Mouse (Mus musculus) naive thymus-derived CD4-positive, alpha-beta T cell, adult 2 months (primary cell): ENCODE measurements around the gene Tmprss6.

Experiments
- DNase-seq: peaks from one replicate; pipeline ENCODE4 v3.0.0-alpha.2; 2011; ENCODE audit warnings: low read depth

The Tmprss6 gene

DNA sequence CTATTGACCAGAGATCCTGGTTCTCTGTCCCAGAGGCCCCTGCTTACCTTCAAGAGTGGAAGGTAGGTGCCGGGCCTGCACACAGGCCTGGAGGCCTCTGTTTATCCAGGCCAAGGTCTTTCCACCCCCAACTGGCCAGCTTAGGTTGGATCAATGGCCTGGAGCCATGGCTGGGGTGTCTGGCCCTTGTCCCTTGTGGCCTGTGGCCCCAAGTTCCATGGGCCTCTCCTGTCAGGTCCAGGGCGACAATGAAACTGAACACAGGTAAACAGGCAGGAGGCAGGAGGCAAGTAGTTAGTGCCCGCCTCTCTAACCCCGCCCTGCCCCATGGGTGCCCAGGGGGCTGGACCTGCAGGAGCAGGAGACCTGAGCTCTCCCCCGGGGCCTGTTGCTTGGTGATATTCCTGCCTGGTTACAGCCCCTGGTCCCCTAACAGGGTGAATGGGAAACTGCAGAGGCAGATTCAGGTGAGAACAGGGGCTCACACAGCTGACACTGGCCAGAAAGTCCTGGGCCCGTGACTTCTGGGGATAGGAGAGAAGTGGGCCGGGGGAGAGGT lies at the start of gene Tmprss6:
Gene Tmprss6 (minus strand): TSS at position 256 of the 559 bp plus-strand sequence.
- no peak for DNase-seq

DNA sequence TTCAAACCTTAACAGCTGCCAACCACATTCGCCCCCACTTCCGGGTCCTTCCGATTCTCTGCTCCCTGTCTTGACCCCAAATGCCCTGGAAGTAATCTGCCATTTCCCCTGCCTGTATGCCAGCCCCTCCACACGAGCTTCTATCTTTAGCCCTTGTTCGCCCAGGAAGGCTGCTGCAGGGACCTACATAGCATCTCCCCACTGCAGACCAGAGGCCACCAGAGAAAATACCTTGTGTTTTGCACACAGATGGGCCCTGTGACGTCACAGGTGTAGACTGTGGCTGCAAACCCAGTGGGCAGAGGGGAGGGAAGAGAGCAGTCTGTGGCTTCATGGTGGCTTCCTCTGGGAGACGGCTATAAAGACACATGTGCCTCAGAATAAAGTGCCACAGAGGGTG lies 49.8 kb upstream of the Tmprss6 start:
- peak; percentile 41 for DNase-seq

DNA sequence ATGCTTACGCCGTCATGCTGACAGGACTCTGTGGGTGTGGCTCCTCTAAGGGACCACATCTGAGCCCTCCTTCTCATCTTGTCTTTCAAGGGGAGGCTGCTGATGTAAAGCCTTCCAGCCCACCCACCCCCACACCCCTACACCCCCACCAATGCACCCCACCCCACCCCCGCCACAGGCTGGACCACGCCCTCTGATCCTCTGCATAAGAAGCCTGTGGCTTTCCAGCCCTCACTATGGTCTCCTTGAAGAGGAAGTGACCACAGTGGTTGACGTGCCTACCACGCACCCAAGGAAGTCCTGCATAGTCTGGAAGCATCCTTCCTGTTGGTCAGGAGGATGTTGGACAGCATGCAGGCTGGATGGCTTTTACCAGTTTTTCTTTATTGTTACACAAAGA lies 47.3 kb upstream of the Tmprss6 start:
- DNase-seq: no peak

DNA sequence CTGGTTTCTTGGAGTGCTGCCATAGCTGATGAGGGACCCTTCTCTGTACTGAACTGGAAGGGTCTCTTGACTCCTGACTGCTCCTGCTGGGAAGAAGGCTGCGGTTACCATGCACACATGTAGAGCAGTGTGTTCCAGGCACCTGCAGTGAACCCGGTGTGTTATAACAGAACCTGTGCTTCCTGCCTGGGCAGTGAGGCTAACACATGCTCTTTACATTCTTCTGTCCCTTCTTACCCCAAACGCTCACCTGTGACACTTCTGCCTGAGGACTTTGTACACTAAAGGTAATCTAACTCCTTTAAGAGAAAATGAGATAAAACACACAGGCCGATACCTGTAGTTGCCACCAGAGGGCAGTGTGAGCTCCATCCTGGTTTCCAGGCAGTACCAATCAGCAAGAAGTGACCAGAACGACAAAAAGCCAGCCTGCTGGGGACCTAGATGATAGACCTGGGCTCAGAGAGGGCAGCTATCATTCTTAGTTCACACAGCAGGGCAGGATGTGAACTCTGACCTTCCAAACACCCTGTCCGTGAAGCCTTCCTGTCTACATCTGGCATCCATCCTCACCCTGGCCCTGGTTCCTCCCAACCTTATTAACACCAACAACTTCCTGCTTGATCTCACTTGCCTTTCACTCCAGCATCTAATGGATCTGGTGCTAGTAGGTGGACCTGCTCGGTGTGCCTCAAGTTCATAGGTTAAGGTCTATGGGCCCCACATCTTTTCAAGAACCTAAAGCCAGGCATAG lies 46.1 kb upstream of the Tmprss6 start:
- DNase-seq: peak; percentile 88

DNA sequence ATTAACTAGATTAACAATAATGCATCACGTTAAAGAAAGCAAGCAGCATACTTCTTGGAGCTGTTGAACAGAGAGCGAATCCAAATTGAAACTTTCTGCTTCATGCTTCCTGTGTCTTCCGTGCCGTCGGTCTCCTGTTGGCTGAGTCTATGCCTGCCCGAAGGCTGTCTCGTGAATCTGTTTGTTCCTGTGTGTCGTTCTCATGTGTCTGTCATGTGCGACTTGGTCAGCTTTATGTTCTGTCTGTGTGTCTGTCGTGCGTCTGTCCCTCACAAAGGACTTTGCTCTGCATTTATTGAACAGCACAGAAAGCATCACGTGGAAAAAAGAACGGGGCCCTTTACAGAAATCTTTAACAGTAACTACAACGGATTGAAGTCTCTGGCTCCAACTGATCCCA lies 44.6 kb upstream of the Tmprss6 start:
- DNase-seq: no peak

DNA sequence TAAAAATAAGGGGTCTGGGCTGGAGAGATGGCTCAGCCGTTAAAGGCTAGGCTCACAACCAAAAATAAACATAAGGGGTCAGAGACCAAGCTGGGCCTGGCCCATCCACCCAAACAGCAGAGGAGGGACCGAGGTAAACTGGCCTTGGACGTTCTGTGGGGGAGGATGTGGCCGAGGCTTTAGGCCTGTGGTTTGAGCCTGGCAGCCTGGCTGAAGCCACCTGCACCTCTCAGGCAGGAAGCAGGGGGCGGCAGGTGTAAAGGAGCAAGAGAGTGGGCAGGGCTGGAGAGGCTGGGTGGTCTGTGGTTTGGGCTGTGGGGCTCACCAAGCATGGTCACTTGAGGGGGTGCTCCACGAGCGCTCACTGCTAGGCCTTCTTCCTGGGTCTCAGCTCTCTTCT lies 43.5 kb upstream of the Tmprss6 start:
- no peak for DNase-seq

DNA sequence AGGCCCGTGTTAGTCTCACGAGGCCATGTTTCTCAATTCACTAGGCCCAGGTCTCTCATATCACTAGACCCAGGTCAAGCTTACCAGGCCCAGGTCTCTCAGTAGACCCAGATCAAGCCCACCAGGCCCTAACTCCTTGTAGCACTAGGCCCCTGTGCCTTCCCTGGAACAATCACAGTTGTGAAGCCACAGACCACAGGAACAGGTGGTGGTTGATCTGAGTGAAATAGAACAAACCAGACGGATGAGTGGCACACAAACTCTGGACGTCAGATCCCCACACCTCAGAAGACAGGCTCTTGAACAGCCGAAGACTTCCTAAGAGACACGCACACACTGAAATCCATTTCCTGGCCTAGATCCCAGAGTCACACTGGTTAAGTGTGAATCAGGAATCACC lies 42.3 kb upstream of the Tmprss6 start:
- DNase-seq: peak; percentile 32

DNA sequence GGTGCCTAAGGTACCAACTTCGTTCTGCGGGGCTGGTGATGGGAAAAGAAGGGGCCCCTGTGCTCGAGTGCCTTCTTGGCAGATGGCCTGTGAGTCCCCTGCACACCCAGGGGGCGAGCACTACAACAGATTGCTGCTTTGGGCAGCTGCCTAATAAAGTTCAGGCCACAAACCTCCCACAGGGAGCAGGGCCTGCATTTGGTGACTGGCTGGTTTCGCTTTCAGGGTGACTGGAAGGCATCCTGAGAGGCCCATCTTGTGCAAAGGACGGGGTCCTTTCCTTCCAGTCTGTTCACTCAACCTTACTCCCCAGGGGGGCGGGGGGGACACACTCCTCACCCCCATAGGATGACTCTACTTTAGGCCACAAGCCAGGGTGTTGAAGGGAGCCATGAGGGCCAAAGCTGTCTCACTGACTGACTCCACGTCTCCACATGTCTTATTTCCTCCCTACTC lies 41.7 kb upstream of the Tmprss6 start:
- DNase-seq: peak; percentile 30

DNA sequence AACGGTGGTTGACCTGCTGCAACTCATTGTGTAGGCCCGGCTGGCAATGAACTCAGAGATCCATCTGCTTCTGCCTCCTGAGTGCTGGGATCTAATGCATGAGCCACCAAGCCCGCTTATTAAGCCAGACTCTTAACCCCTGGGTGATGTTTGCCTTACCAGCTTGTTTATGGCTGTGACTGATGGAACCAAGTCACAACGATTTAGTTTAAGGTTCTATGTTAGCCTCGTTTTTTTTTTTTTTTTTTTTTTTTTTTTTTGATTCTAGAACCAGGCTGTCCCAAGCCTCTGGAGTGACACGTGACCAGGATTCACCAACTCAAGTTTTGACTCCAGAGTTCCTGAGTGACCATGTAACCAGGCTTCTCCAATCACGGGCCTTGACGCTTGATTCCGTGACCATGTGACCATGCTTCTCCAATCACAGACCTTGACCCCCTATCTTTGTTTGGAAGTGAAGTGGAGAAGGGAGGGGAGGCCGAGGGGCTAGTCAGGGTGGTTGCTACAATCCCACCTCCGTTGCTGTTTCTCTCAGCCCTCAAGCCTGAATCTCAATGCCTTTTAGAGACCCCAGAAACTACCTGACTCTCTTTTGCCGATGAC lies 41.0 kb upstream of the Tmprss6 start:
- DNase-seq: no peak

DNA sequence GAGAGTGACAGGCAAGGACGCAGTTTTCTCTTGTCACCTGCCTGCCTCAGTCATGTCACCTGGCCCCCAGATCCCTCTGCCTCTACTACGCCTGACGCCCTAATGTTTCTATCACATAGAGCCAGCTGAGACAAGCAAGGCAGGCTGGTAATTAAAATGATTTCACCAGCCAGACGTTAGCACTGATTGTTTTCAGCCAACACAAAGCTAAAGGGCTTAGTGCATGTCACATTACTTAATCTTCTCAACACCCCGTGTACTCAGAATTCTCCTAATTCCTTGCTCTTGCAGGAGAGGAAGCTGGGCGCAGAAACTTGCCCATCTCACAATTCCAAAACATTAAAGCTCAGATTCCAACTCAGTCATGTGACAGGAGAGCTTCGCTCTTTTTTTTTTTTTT lies 40.0 kb upstream of the Tmprss6 start:
- DNase-seq: no peak

DNA sequence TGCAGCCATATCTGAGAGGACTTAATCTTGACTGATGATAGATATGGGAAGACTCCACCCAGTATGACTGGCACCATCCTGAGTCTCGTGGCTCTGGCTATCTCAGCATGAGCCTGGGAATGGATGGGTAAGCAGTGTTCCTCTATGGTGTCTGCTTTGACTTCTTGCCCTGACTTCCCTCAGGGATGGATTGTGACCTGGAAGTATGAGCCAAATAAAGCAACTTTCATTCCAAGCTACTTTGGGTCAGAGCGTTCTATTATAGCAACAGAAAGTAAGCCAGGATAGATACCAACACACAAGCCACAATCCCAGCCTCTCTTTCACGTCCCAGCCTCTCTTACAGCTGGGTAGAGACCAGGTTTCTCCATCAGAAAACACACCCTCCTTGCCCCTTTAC lies 37.1 kb upstream of the Tmprss6 start:
- DNase-seq: no peak

DNA sequence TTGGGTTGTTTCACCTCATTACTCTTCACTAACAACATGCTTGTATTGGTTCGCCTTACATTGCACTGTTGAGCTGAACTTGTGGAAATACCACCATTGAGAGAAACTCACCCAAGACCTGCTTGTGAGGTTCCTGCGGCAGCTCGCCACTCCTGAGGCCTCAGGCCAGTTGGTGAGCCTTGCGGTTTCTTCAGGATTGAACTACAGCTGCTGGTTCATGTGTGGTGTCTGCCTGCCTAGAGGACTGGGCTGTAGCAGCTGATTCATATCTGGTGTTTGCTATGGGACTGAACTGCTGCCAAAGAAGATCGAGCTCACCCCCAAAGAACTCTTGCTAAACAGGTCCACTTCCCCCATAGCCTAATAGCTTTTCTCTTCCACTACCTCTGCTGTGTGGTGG lies 36.4 kb upstream of the Tmprss6 start:
- DNase-seq: no peak

DNA sequence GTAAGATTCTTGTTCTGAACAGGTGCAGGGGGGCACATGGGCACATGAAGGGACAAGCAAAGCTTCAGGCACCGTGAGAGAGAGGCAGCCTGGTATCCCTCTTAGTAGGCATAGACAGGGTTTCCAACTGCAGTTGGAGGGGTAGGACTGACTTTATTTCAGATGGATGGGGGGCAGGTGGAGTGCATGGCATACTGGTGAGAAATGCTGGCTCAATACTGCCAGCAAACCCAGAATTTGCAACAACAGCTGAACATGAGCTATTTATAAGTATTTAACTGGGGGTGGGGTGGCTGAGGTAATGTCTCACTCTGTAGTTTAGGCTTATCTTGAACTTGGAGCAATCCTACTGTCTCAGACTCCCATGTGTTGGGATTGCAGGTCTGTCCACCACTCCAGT lies 35.6 kb upstream of the Tmprss6 start:
- DNase-seq: no peak

DNA sequence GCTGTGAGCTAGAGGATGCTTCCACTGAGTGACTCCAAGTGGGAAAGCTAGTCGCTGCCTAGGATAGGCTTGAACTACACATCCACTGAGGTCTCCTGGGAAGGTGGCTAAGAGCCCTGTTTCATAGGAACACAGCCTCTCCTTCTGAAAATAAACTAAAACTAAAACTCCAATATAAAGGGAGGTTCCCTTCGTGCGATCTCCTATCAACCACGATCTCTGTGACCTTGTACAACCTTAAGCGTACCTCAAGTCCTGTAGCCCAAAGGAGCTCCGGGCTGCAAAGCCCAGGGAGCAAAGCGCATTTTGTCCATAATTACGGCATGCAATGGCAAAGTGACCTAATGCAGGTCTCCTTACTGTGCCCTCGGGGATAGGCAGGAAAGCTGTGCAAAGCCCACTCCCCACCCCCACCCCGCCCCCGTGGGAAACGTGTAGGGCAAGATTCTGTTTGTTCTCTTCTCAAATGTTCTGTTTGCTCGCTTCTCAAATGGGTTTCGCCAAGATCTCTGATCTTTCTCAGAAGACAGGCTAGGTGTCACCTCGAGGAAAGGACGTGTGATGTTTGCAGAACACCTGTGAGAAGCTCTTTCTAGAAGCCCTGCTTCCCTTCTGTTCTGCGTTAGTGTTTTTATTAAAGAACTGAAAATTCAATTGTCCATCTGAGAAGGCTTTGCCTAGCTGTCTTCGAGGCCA lies 34.2 kb upstream of the Tmprss6 start:
- DNase-seq: no peak

DNA sequence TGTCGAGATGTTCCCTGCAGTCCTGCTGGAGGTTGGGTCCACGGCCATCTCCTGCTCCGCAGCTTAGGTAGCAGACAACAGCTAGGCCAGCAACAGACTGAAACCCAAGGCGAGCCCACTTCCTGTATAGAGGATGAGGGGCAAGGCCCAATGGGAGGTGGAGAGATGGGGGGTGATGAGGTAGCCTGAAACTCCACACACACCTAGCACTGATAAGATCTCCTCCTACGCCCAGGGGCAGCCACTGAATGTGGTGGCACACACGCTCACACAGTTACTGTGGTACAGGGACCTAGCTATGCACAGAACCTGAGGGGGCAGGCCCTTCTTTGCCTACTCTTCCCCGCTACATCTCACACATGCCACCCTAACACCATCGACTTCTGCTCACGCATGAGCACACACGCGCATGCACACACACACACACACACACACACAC lies 26.6 kb upstream of the Tmprss6 start, which contains the start of gene Il2rb:
Gene Il2rb (minus strand): TSS at position 304 of the 439 bp plus-strand sequence.
- DNase-seq: peak; percentile 77

DNA sequence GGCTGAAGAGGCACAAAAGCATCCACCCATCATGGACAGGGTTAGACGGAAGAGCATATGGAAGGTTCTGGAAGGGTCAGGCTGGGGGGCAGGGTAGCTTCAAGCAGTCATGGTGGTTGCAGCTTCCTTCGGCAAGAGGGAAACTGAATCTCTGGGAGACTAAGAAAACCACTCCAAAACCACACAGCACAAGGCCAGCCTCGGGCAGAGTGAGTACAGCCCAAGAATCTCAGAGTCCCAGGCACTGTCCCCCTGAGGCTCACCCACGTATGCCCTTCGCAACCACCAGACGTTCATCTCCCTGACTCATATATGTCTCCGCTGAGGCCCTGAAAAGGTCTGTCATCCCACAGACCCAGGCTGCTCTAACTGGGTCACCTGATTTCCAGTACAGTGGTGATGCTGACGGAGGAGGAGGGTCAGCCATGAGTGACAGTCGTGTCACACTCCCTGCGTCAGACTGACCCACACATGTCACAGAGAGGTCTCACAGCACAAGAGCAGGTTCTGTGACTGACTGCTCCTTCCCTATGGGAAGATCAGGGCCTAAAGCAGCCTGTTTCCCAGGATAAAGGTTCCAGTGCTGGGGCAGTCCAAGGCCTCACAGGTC lies 25.1 kb upstream of the Tmprss6 start:
- DNase-seq: peak; percentile 63

DNA sequence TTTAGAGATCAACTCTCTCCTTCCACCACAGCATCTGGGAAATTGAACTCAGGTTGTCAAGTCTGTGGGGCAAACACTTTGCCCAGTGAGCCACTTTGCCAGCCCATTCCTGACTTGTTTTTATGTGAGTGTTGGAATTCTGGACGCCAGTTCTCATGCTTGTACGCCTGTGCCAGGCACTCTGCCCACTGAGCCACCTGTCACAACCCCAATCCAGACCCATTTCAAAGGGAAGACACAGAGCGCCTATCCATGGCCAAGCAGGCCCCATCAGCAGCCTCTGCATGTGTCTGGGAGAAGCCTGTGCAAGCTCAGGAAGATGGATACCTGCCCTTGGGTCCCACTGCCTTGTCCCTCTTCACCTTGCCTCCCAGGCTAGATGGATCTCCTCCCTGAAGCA lies 22.9 kb upstream of the Tmprss6 start:
- no peak for DNase-seq

DNA sequence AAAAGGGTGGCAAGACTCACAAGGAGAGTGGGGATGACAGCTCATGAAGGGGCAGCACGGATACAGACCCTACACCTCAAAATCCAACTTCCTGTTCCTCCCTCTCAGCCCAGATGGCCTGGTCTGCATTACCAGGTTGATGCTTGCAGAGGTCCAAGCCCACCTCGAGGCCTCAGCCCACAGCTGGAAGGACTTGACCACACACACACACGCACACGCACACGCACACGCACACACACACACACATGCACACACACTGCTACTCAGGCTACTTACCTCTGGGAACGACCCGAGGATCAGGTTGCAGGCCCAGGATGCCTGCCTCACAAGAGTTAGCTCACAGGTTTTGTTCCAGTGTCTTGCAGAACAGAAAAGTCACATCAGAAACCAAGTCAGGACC lies 21.5 kb upstream of the Tmprss6 start:
- DNase-seq: no peak

DNA sequence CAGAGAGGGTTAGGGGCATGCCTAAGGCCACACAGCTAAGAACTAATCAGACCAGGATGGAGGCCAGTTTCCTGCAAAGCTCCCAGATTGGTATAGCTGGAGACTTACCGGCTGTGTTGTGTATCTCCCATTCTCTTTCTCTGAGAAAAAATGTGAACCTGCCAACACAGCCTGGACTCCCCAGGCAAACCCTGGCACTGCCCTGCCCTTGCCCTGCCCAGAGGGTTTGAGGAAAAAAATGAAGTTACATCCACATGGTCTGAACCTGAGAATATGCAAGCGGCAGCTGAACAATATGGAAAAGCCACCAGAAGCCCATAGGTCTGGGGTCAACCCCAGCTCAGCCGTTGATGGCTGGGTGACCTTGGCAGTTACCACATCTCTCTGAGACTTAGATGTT lies 20.8 kb upstream of the Tmprss6 start:
- no peak for DNase-seq

DNA sequence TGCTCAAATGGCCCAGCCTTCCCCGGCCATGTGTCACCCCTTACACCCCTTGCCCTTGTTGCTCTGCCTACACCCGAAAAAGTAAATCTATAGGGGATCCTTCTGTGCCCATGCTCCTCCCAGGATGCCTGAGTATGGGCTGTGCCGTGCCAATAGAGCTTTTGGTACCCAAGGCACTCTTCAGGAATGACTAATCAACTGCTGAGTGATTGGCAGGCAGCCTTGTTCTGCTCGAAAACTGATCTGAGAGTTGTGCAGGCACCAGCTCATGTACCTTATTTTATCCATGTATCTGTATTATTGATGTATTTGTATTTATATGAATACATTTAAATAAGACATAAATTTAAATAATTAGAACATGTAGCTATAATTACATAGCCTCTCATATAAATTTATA lies 18.6 kb upstream of the Tmprss6 start:
- no peak for DNase-seq

DNA sequence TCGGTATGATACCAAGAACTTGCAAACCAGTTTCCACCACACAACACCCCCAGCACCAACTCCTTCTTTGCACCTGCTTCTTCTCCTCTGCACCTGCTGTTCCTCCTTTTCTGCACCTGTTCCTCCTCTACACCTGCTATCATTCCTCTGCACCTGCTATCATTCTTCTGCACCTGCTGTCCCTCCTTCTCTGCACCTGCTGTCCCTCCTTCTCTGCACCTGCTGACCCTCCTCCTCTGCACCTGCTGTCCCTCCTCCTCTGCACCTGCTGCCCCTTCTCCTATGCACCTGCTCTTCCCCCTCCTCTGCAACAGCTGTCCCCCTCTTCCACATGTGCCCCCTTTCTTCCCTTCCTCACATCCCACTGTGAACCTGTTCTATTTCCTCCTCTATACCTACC lies 18.1 kb upstream of the Tmprss6 start:
- DNase-seq: no peak

DNA sequence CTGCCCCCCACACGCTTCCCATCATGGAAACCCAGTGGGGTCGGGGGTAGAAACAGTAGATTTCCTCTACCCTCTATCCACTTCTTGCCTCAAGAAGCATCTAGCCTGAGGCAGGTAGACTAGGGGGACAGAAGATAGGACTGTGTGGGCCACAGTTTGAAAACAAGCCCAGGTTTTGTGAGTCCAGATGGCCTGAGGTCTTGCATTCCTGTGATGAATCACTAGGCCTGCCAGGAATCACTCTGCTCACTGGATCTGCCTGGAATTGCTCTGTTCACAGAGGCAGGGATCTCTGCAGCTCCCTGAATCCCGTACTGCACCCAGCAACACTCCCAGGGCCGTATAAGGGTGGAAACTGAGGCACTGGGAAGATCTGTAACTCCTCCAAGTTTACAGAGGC lies 14.9 kb upstream of the Tmprss6 start:
- no peak for DNase-seq
